Mouse (Mus musculus): ENCODE measurements around the gene Bcam.

Gene Bcam

GRCm38 (mm10) chr7:19785874-19786458 is 15.2 kb upstream of the Bcam start:
- no peak for DNase-seq (ENCODE audit: extremely low read depth, low read depth)

GRCm38 (mm10) chr7:19784764-19785535 is 14.1 kb upstream of the Bcam start:
- no peak for DNase-seq (ENCODE audit: extremely low read depth, low read depth)

- no peak for DNase-seq (ENCODE audit: extremely low read depth, low read depth)
Measured at GRCm38 (mm10) chr7:19783630-19784029, 12.8 kb upstream of the Bcam start.

GRCm38 (mm10) chr7:19782645-19783044 is 11.8 kb upstream of the Bcam start:
- no peak for DNase-seq (ENCODE audit: extremely low read depth, low read depth)

GRCm38 (mm10) chr7:19781741-19782140 is 10.9 kb upstream of the Bcam start:
- DNase-seq (ENCODE audit: extremely low read depth, low read depth) = no peak

- no peak for DNase-seq (ENCODE audit: extremely low read depth, low read depth)
Measured at GRCm38 (mm10) chr7:19779903-19780302, 9.1 kb upstream of the Bcam start.

GRCm38 (mm10) chr7:19778645-19779044 is 7.8 kb upstream of the Bcam start:
- DNase-seq (ENCODE audit: extremely low read depth, low read depth) = no peak

GRCm38 (mm10) chr7:19777049-19777723 is 6.4 kb upstream of the Bcam start:
- no peak for DNase-seq (ENCODE audit: extremely low read depth, low read depth)

GRCm38 (mm10) chr7:19771682-19772081 is 866 bp upstream of the Bcam start:
- no peak for DNase-seq (ENCODE audit: extremely low read depth, low read depth)

GRCm38 (mm10) chr7:19770375-19770754 is 451 bp downstream of the Bcam start:
- no peak for DNase-seq (ENCODE audit: extremely low read depth, low read depth)

GRCm38 (mm10) chr7:19769434-19770374 is 1.1 kb downstream of the Bcam start:
- DNase-seq (ENCODE audit: extremely low read depth, low read depth) = no peak

GRCm38 (mm10) chr7:19769001-19769400 is 1.8 kb downstream of the Bcam start:
- DNase-seq (ENCODE audit: extremely low read depth, low read depth) = no peak

GRCm38 (mm10) chr7:19768251-19768650 is 2.6 kb downstream of the Bcam start:
- DNase-seq (ENCODE audit: extremely low read depth, low read depth) = no peak

GRCm38 (mm10) chr7:19764581-19764980 is 6.2 kb downstream of the Bcam start:
- no peak for DNase-seq (ENCODE audit: extremely low read depth, low read depth)

GRCm38 (mm10) chr7:19763829-19764477 is 6.9 kb downstream of the Bcam start:
- no peak for DNase-seq (ENCODE audit: extremely low read depth, low read depth)

GRCm38 (mm10) chr7:19762283-19762682 is 8.5 kb downstream of the Bcam start:
- DNase-seq (ENCODE audit: extremely low read depth, low read depth) = no peak

- no peak for DNase-seq (ENCODE audit: extremely low read depth, low read depth)
Measured at GRCm38 (mm10) chr7:19760021-19760420, 10.8 kb downstream of the Bcam start.

- no peak for DNase-seq (ENCODE audit: extremely low read depth, low read depth)
Measured at GRCm38 (mm10) chr7:19758623-19759022, 12.2 kb downstream of the Bcam start.

- DNase-seq (ENCODE audit: extremely low read depth, low read depth) = no peak
Measured at GRCm38 (mm10) chr7:19755851-19756786, 14.7 kb downstream of the Bcam start.

GRCm38 (mm10) chr7:19755008-19755407 is 15.8 kb downstream of the Bcam start:
- DNase-seq (ENCODE audit: extremely low read depth, low read depth) = no peak
